Mouse (Mus musculus): ENCODE data around the gene 4632433K11Rik. TPM values are rescaled to one million over a fixed set of nuclear protein-coding genes. Genes with fewer than 3 reads are reported as not detected.
"Not testable (repeated sequence)": the region's sequence is repeated elsewhere in the genome, so short reads cannot be mapped to it uniquely, and the experiment has no call there.

The 4632433K11Rik gene
- polyA plus RNA-seq, 2 experiments: not detected

DNA sequence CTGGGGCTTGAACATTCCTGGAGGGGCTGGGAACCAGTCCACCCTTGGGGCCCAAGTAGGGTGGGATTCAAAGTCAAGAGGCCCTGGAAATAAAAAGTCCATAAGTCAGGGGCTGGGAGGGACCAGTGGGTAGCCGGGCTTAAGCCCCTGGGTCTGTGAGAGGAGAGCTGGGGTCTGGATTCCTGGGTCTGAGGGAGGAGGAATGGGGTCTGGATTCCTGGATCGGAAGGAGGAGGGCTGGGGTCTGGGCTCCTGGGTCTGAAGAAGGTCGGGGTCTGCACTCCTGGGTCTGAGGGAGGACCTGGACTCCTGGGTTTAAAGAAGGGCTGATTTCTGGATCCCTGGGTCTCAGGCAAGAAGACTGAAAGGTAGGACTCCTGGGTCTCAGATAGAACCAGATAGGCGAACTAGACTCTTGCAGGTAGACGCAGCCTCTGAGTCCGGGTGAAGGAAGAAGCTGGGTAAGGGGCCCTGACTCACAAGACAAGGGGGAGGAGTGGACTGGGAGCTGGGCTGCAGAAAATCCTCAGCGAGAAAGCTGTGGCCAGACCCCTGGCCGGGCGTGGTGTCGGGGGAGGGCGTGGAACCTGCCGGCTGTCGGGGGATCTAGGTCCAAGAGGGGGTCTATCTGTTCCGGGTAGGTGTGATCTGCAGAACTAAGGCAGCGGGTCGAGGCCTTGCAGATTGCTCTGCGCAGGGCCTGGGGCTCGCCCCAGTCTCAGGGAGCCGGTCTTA, 38.5 kb upstream of the 4632433K11Rik start:
- H3K27ac ChIP-seq (replicated peaks; ENCODE audit: low read depth, low read length): no peak overlapping the region
- no peak for DNase-seq (ENCODE audit: low spot score)
- H3K9ac ChIP-seq (ENCODE audit: low read depth, low read length, severe bottlenecking): peak overlapping the region; percentile 72
- TF ChIP-seq POLR2A (IDR thresholded peaks at IDR 0.05; ENCODE audit: borderline replicate concordance, extremely low read depth, insufficient read depth, insufficient read length): no peak
- H3K4me2 ChIP-seq (replicated peaks; ENCODE audit: low read depth, low read length, severe bottlenecking): peak overlapping the region; percentile 81
- H3K4me3 ChIP-seq (replicated peaks; ENCODE audit: low read length): peak overlapping the region; percentile 55
- peaks cover 16% of the 10 kb centered on the region for H3K27me3 ChIP-seq (ENCODE audit: control insufficient read depth, insufficient read depth, low read length)
- WGBS: 7% methylated on average over 19 of the region's 19 CpGs
- peak; percentile 66 for ATAC-seq (ENCODE audit: low FRiP score, low read depth)
- peaks cover 24% of the 10 kb centered on the region for H3K36me3 ChIP-seq (ENCODE audit: control insufficient read depth, insufficient read depth, low read length)
- H3K4me1 ChIP-seq (ENCODE audit: control insufficient read depth, insufficient read depth, low read length): peaks cover 17% of the 10 kb centered on the region
- H3K9me3 ChIP-seq (ENCODE audit: control insufficient read depth, low read length): 0 out of 2 replicates have a peak, but pooled peaks cover 3% of the 10 kb centered on the region

- 0 out of 2 replicates have a peak, but pooled peaks cover 3% of the 10 kb centered on the region for H3K9me3 ChIP-seq (ENCODE audit: control insufficient read depth, low read length)
- H3K9ac ChIP-seq (ENCODE audit: low read depth, low read length, severe bottlenecking): peak within 1 kb of the TSS; percentile 72
- no peak within 1 kb of the TSS for H3K27ac ChIP-seq (replicated peaks; ENCODE audit: low read depth, low read length)
- H3K27me3 ChIP-seq (ENCODE audit: control insufficient read depth, insufficient read depth, low read length): peaks cover 16% of the 10 kb centered on the region
- H3K36me3 ChIP-seq (ENCODE audit: control insufficient read depth, insufficient read depth, low read length): peaks cover 24% of the 10 kb centered on the region
- H3K4me3 ChIP-seq (replicated peaks; ENCODE audit: low read length): peak within 1 kb of the TSS; percentile 55
- WGBS: 5% methylated on average over 22 of the region's 26 CpGs
- peaks cover 17% of the 10 kb centered on the region for H3K4me1 ChIP-seq (ENCODE audit: control insufficient read depth, insufficient read depth, low read length)
- peak; percentile 94 for ATAC-seq (ENCODE audit: low FRiP score, low read depth)
- H3K4me2 ChIP-seq (replicated peaks; ENCODE audit: low read depth, low read length, severe bottlenecking): peak within 1 kb of the TSS; percentile 81
- peak; percentile 92 for DNase-seq (ENCODE audit: low spot score)
- TF ChIP-seq POLR2A (IDR thresholded peaks at IDR 0.05; ENCODE audit: borderline replicate concordance, extremely low read depth, insufficient read depth, insufficient read length): peak; percentile 66; the same call in 1 of the 2 replicates
Measured at GRCm38 (mm10) chr7:4996003-4996895, 37.7 kb upstream of the 4632433K11Rik start, which contains the start of gene Zfp579. Zfp579 (minus strand) TSS chr7:4996158.

- H3K27ac ChIP-seq (replicated peaks; ENCODE audit: low read depth, low read length): no peak overlapping the region
- peak overlapping the region; percentile 81 for H3K4me2 ChIP-seq (replicated peaks; ENCODE audit: low read depth, low read length, severe bottlenecking)
- ATAC-seq (ENCODE audit: low FRiP score, low read depth) (no peak), DNase-seq (ENCODE audit: low spot score) (no peak)
- H3K9ac ChIP-seq (ENCODE audit: low read depth, low read length, severe bottlenecking): no peak overlapping the region
- 0 out of 2 replicates have a peak, but pooled peaks cover 3% of the 10 kb centered on the region for H3K9me3 ChIP-seq (ENCODE audit: control insufficient read depth, low read length)
- no peak for TF ChIP-seq POLR2A (IDR thresholded peaks at IDR 0.05; ENCODE audit: borderline replicate concordance, extremely low read depth, insufficient read depth, insufficient read length)
- WGBS: 66% methylated on average over 6 of the region's 8 CpGs
- peaks cover 16% of the 10 kb centered on the region for H3K27me3 ChIP-seq (ENCODE audit: control insufficient read depth, insufficient read depth, low read length)
- peaks cover 20% of the 10 kb centered on the region for H3K36me3 ChIP-seq (ENCODE audit: control insufficient read depth, insufficient read depth, low read length)
- H3K4me3 ChIP-seq (replicated peaks; ENCODE audit: low read length): peak overlapping the region; percentile 55
- H3K4me1 ChIP-seq (ENCODE audit: control insufficient read depth, insufficient read depth, low read length): peaks cover 17% of the 10 kb centered on the region
Measured at GRCm38 (mm10) chr7:4996934-4997333, 37.0 kb upstream of the 4632433K11Rik start.

- Histone ChIP-seq H3K4me1 (ENCODE audit: control insufficient read depth, insufficient read depth, low read length) (peaks cover 9% of the 10 kb centered on the region), H3K9ac (ENCODE audit: low read depth, low read length, severe bottlenecking) (no peak overlapping the region), H3K9me3 (ENCODE audit: control insufficient read depth, low read length) (no peaks in the 10 kb centered on the region), H3K4me3 (replicated peaks; ENCODE audit: low read length) (no peak overlapping the region), H3K36me3 (ENCODE audit: control insufficient read depth, insufficient read depth, low read length) (no peaks in the 10 kb centered on the region), H3K4me2 (replicated peaks; ENCODE audit: low read depth, low read length, severe bottlenecking) (no peak overlapping the region), H3K27me3 (ENCODE audit: control insufficient read depth, insufficient read depth, low read length) (peaks cover under 1% of the 10 kb centered on the region; the same call in 1 of the 2 replicates), H3K27ac (replicated peaks; ENCODE audit: low read depth, low read length) (no peak overlapping the region)
- TF ChIP-seq POLR2A (IDR thresholded peaks at IDR 0.05; ENCODE audit: borderline replicate concordance, extremely low read depth, insufficient read depth, insufficient read length): no peak
- 65% methylated on average over 2 of the region's 2 CpGs for WGBS
- DNase-seq (ENCODE audit: low spot score): no peak
- no peak for ATAC-seq (ENCODE audit: low FRiP score, low read depth)
Measured at GRCm38 (mm10) chr7:4999876-5000275, 34.0 kb upstream of the 4632433K11Rik start.

- not testable (repeated sequence) for H3K4me2 ChIP-seq (replicated peaks; ENCODE audit: low read depth, low read length, severe bottlenecking); H3K27ac ChIP-seq (replicated peaks; ENCODE audit: low read depth, low read length); H3K4me3 ChIP-seq (replicated peaks; ENCODE audit: low read length); H3K27me3 ChIP-seq (ENCODE audit: control insufficient read depth, insufficient read depth, low read length); H3K9ac ChIP-seq (ENCODE audit: low read depth, low read length, severe bottlenecking); H3K9me3 ChIP-seq (ENCODE audit: control insufficient read depth, low read length); DNase-seq (ENCODE audit: low spot score); H3K4me1 ChIP-seq (ENCODE audit: control insufficient read depth, insufficient read depth, low read length); ATAC-seq (ENCODE audit: low FRiP score, low read depth)
- peaks cover 16% of the 10 kb centered on the region for H3K36me3 ChIP-seq (ENCODE audit: control insufficient read depth, insufficient read depth, low read length)
- WGBS: 75% methylated on average over 8 of the region's 8 CpGs
Measured at GRCm38 (mm10) chr7:5002876-5003275, 31.0 kb upstream of the 4632433K11Rik start.
